Mouse (Mus musculus) lung, postnatal 36 days (tissue): Measurements from ENCODE around the gene Scgb1b3.

Source experiments
- DNase-seq: peaks from one replicate; pipeline ENCODE4 v3.0.0; 2022; ENCODE audit warnings: mixed read lengths

Gene Scgb1b3

DNA sequence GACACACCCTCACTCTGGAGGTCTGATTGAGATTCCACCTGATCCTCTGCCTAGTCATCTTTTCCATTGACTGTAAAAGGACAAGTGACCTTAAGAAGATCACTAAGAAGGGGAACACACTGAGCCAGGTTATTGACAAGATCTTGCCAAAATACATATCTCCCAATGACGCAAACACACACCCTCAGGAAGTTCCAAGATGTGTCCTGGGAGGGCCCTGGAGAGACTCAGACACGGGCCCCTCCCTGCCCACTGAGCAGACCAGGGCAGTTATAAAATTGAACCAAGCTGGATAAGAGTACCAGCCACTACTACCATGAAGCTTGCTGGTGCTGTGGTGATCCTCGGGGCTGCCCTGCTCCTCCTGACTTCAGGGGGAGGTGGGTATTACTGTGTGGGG is at the start of gene Scgb1b3:
Scgb1b3 (plus strand) TSS at position 301 of the 400 bp plus-strand sequence.
- no peak for DNase-seq

DNA sequence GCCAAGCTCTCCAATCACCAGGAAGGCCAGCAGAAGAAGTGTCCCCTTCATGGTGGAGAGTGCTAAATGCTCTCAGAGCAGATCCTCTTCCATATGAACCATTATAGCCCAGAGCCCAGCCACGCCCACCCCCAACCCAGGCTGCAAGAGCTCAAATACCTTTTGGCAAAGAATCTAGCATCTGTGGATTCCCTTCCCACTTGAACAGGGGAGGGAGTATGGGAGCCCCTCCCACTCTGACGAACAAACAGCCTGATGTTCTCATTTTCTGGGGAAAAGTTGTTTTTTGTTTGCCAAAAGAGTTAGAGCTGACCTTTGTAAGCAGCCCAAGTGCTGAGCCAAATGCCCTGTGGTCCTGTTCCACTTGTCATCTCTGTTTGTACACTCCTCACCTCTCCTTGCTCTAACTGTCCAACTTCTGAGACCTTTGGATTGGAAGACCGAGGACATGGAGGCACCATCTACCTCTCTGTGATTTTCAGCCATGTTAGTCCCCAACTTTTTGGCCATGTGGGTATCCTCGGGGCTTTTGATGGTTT is 13.3 kb upstream of the Scgb1b3 start, which contains the start of gene Scgb2b3:
Scgb2b3 (minus strand) TSS at position 51 of the 539 bp plus-strand sequence.
- DNase-seq = no peak
